Mouse (Mus musculus): Measurements from ENCODE around the gene Dhtkd1. TPM values are rescaled to one million over a fixed set of nuclear protein-coding genes. Genes with fewer than 3 reads are reported as not detected.

Dhtkd1 gene
- polyA plus RNA-seq, 1 experiment from 2014 or later = 3.3 TPM

DNA sequence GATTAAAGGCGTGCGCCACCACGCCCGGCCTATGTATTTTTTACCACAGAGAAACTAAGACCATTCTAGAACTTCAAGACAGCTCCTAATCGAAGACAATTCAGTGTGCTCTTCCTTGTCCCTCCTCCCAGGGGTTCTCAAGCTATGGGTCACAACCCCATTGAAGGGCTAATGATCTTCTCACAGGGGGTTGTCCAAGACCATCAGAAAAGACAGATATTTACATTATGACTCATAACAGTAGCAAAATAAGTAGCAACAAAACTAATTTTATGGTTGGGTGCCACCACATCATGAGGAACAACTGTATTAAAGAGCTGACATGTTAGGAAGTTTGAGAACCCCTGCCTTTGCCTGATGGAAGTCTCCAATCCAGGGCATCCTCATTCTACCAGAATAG, 10.7 kb downstream of the Dhtkd1 start:
- Histone ChIP-seq H3K27ac (replicated peaks in 1 of 2; ENCODE audit: control insufficient read depth in 1 of 2, insufficient read depth in 1 of 2, low read depth in 2 of 2, low read length in 2 of 2) (no peak overlapping the region), H3K36me3 (ENCODE audit: control insufficient read depth, insufficient read depth, low read length) (no peaks in the 10 kb centered on the region), H3K27me3 (ENCODE audit: control insufficient read depth, insufficient read depth, low read length) (no peaks in the 10 kb centered on the region), H3K9me3 (ENCODE audit: control insufficient read depth, low read length) (no peaks in the 10 kb centered on the region), H3K4me3 (ENCODE audit: control insufficient read depth in 1 of 2, insufficient read depth in 1 of 2, low read depth in 1 of 2, low read length in 2 of 2) (no peak overlapping the region), H3K4me2 (ENCODE audit: low read length) (no peak overlapping the region), H3K4me1 (ENCODE audit: control insufficient read depth in 2 of 2, insufficient read depth in 2 of 2, low read length in 2 of 2) (no peaks in the 10 kb centered on the region), H3K9ac (ENCODE audit: low read length) (no peak overlapping the region)
- ATAC-seq (ENCODE audit: insufficient number of reproducible peaks, insufficient read depth, low FRiP score, low read depth) = no peak
- 89% methylated on average over 5 of the region's 5 CpGs for WGBS

GRCm38 (mm10) chr2:5930291-5931054, 12.1 kb downstream of the Dhtkd1 start:
- Histone ChIP-seq H3K4me1 (ENCODE audit: control insufficient read depth in 2 of 2, insufficient read depth in 2 of 2, low read length in 2 of 2) (no peaks in the 10 kb centered on the region), H3K4me3 (ENCODE audit: control insufficient read depth in 1 of 2, insufficient read depth in 1 of 2, low read depth in 1 of 2, low read length in 2 of 2) (no peak overlapping the region), H3K27ac (replicated peaks in 1 of 2; ENCODE audit: control insufficient read depth in 1 of 2, insufficient read depth in 1 of 2, low read depth in 2 of 2, low read length in 2 of 2) (no peak overlapping the region), H3K9me3 (ENCODE audit: control insufficient read depth, low read length) (no peaks in the 10 kb centered on the region), H3K4me2 (ENCODE audit: low read length) (no peak overlapping the region), H3K9ac (ENCODE audit: low read length) (no peak overlapping the region), H3K36me3 (ENCODE audit: control insufficient read depth, insufficient read depth, low read length) (no peaks in the 10 kb centered on the region), H3K27me3 (ENCODE audit: control insufficient read depth, insufficient read depth, low read length) (no peaks in the 10 kb centered on the region)
- no peak for ATAC-seq (ENCODE audit: insufficient number of reproducible peaks, insufficient read depth, low FRiP score, low read depth)
- 88% methylated on average over 18 of the region's 18 CpGs for WGBS

GRCm38 (mm10) chr2:5929793-5930192, 12.8 kb downstream of the Dhtkd1 start:
- no peak overlapping the region for H3K4me2 ChIP-seq (ENCODE audit: low read length)
- no peaks in the 10 kb centered on the region for H3K4me1 ChIP-seq (ENCODE audit: control insufficient read depth in 2 of 2, insufficient read depth in 2 of 2, low read length in 2 of 2)
- no peaks in the 10 kb centered on the region for H3K9me3 ChIP-seq (ENCODE audit: control insufficient read depth, low read length)
- H3K4me3 ChIP-seq (ENCODE audit: control insufficient read depth in 1 of 2, insufficient read depth in 1 of 2, low read depth in 1 of 2, low read length in 2 of 2) = no peak overlapping the region
- no peaks in the 10 kb centered on the region for H3K27me3 ChIP-seq (ENCODE audit: control insufficient read depth, insufficient read depth, low read length)
- H3K27ac ChIP-seq (replicated peaks in 1 of 2; ENCODE audit: control insufficient read depth in 1 of 2, insufficient read depth in 1 of 2, low read depth in 2 of 2, low read length in 2 of 2) = no peak overlapping the region
- no peak overlapping the region for H3K9ac ChIP-seq (ENCODE audit: low read length)
- 84% methylated on average over 5 of the region's 5 CpGs for WGBS
- no peaks in the 10 kb centered on the region for H3K36me3 ChIP-seq (ENCODE audit: control insufficient read depth, insufficient read depth, low read length)
- ATAC-seq (ENCODE audit: insufficient number of reproducible peaks, insufficient read depth, low FRiP score, low read depth) = no peak

DNA sequence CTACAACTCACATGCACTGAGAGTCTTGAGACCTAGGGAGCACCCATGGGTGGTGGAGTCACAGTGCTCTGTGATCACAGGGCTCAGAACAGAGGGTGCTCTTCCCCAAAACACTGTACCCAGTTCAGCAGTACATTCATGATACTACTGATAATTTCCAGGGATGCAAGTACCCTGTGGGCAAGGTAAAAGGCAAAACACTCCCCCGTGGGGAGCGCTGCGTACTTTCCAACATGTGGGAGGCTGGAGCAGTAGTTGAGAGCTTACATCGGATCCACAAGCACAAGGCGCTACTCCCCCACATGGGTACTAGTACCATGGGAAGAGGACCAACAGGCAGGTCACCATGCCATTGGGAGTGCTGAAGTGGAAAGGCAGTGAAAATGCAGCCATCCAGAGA, 15.1 kb downstream of the Dhtkd1 start:
- Histone ChIP-seq H3K4me1 (ENCODE audit: control insufficient read depth in 2 of 2, insufficient read depth in 2 of 2, low read length in 2 of 2) (no peaks in the 10 kb centered on the region), H3K4me3 (ENCODE audit: control insufficient read depth in 1 of 2, insufficient read depth in 1 of 2, low read depth in 1 of 2, low read length in 2 of 2) (no peak overlapping the region), H3K36me3 (ENCODE audit: control insufficient read depth, insufficient read depth, low read length) (no peaks in the 10 kb centered on the region), H3K27ac (replicated peaks in 1 of 2; ENCODE audit: control insufficient read depth in 1 of 2, insufficient read depth in 1 of 2, low read depth in 2 of 2, low read length in 2 of 2) (no peak overlapping the region), H3K4me2 (ENCODE audit: low read length) (no peak overlapping the region), H3K9ac (ENCODE audit: low read length) (no peak overlapping the region), H3K27me3 (ENCODE audit: control insufficient read depth, insufficient read depth, low read length) (no peaks in the 10 kb centered on the region), H3K9me3 (ENCODE audit: control insufficient read depth, low read length) (no peaks in the 10 kb centered on the region)
- 88% methylated on average over 5 of the region's 5 CpGs for WGBS
- ATAC-seq (ENCODE audit: insufficient number of reproducible peaks, insufficient read depth, low FRiP score, low read depth) = no peak

GRCm38 (mm10) chr2:5923786-5924185, 18.8 kb downstream of the Dhtkd1 start:
- H3K4me2 ChIP-seq (ENCODE audit: low read length) = no peak overlapping the region
- no peaks in the 10 kb centered on the region for H3K36me3 ChIP-seq (ENCODE audit: control insufficient read depth, insufficient read depth, low read length)
- H3K4me1 ChIP-seq (ENCODE audit: control insufficient read depth in 2 of 2, insufficient read depth in 2 of 2, low read length in 2 of 2) = no peaks in the 10 kb centered on the region
- no peaks in the 10 kb centered on the region for H3K27me3 ChIP-seq (ENCODE audit: control insufficient read depth, insufficient read depth, low read length)
- ATAC-seq (ENCODE audit: insufficient number of reproducible peaks, insufficient read depth, low FRiP score, low read depth) = no peak
- no peak overlapping the region for H3K27ac ChIP-seq (replicated peaks in 1 of 2; ENCODE audit: control insufficient read depth in 1 of 2, insufficient read depth in 1 of 2, low read depth in 2 of 2, low read length in 2 of 2)
- H3K9me3 ChIP-seq (ENCODE audit: control insufficient read depth, low read length) = no peaks in the 10 kb centered on the region
- no peak overlapping the region for H3K9ac ChIP-seq (ENCODE audit: low read length)
- no peak overlapping the region for H3K4me3 ChIP-seq (ENCODE audit: control insufficient read depth in 1 of 2, insufficient read depth in 1 of 2, low read depth in 1 of 2, low read length in 2 of 2)
- 75% methylated on average over 9 of the region's 9 CpGs for WGBS

DNA sequence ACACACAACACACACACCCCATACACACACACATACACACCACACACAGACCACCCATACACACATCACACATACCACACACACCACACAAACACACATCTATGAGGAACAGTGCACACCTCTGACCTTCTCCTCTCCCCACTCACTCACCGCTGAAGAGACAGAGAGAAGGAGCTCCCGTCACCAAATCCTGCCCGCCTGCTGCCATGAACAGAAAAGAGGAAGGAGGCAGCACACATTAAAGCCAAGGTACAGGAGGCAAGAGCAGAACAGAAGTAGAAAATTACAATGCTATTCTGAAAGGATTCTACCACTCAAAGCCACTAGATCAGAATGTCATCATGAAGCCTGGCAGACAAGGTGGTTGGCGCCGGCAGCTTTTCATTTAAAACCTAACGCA, 19.8 kb downstream of the Dhtkd1 start:
- ATAC-seq (ENCODE audit: insufficient number of reproducible peaks, insufficient read depth, low FRiP score, low read depth) = no peak
- Histone ChIP-seq H3K4me2 (ENCODE audit: low read length) (no peak overlapping the region), H3K9ac (ENCODE audit: low read length) (no peak overlapping the region), H3K9me3 (ENCODE audit: control insufficient read depth, low read length) (no peaks in the 10 kb centered on the region), H3K27me3 (ENCODE audit: control insufficient read depth, insufficient read depth, low read length) (no peaks in the 10 kb centered on the region), H3K4me3 (ENCODE audit: control insufficient read depth in 1 of 2, insufficient read depth in 1 of 2, low read depth in 1 of 2, low read length in 2 of 2) (no peak overlapping the region), H3K27ac (replicated peaks in 1 of 2; ENCODE audit: control insufficient read depth in 1 of 2, insufficient read depth in 1 of 2, low read depth in 2 of 2, low read length in 2 of 2) (no peak overlapping the region), H3K36me3 (ENCODE audit: control insufficient read depth, insufficient read depth, low read length) (0 out of 2 replicates have a peak, but pooled peaks cover under 1% of the 10 kb centered on the region), H3K4me1 (ENCODE audit: control insufficient read depth in 2 of 2, insufficient read depth in 2 of 2, low read length in 2 of 2) (no peaks in the 10 kb centered on the region)
- WGBS = 91% methylated on average over 6 of the region's 6 CpGs

DNA sequence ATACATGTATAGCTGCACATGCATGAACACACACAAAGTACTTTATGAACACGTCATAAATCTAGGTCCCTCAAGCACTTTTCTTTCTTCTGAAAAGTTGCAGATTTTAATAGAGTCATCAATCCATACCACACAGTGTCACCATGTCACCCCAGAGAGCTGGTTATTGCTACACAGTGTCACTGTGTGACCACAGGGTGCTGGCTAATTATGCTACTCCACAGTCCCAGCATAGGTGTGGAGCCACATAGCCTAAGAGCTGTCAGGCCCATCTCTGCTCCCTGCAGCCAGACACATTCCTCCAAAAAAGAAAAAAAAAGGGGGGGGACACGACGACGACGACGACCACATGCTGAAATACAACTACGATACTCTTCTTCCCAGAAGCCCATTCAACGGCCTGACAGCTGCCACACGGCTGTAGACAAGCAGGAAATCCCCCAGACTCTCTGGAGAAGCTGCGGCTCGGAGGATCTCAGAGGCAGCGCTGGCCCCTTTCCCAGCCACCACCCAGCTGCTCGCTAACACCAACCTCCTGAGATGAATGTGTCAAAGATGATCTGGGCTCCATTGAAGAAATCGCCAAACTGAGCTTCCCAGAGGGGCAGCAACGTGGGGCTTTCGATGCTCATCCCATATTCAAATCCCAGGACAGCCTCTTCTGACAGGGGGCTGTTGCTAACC, 31.2 kb downstream of the Dhtkd1 start:
- H3K9ac ChIP-seq (ENCODE audit: low read length) = no peak overlapping the region
- peaks cover 5% of the 10 kb centered on the region; the same call in 1 of the 2 replicates for H3K36me3 ChIP-seq (ENCODE audit: control insufficient read depth, insufficient read depth, low read length)
- WGBS = 56% methylated on average over 16 of the region's 16 CpGs
- no peak overlapping the region for H3K4me2 ChIP-seq (ENCODE audit: low read length)
- no peak for ATAC-seq (ENCODE audit: insufficient number of reproducible peaks, insufficient read depth, low FRiP score, low read depth)
- no peaks in the 10 kb centered on the region for H3K4me1 ChIP-seq (ENCODE audit: control insufficient read depth in 2 of 2, insufficient read depth in 2 of 2, low read length in 2 of 2)
- no peaks in the 10 kb centered on the region for H3K27me3 ChIP-seq (ENCODE audit: control insufficient read depth, insufficient read depth, low read length)
- H3K9me3 ChIP-seq (ENCODE audit: control insufficient read depth, low read length) = no peaks in the 10 kb centered on the region
- no peak overlapping the region for H3K4me3 ChIP-seq (ENCODE audit: control insufficient read depth in 1 of 2, insufficient read depth in 1 of 2, low read depth in 1 of 2, low read length in 2 of 2)
- no peak overlapping the region for H3K27ac ChIP-seq (replicated peaks in 1 of 2; ENCODE audit: control insufficient read depth in 1 of 2, insufficient read depth in 1 of 2, low read depth in 2 of 2, low read length in 2 of 2)

Measured in heart, embryonic 14.5 days (tissue).